Mouse (Mus musculus) E14TG2a.4 (cell line): Measurements from ENCODE around the gene Stag1.

ENCODE experiments used
- CTCF ChIP-seq: conservative IDR thresholded peaks from 2 replicates; pipeline ENCODE4 v1.5.1; 2014; ENCODE audit warnings: low read length
- POU5F1 ChIP-seq: IDR thresholded peaks from 2 replicates; pipeline ENCODE4 v1.6.1; 2014; ENCODE audit warnings: low read length, borderline replicate concordance

DNA sequence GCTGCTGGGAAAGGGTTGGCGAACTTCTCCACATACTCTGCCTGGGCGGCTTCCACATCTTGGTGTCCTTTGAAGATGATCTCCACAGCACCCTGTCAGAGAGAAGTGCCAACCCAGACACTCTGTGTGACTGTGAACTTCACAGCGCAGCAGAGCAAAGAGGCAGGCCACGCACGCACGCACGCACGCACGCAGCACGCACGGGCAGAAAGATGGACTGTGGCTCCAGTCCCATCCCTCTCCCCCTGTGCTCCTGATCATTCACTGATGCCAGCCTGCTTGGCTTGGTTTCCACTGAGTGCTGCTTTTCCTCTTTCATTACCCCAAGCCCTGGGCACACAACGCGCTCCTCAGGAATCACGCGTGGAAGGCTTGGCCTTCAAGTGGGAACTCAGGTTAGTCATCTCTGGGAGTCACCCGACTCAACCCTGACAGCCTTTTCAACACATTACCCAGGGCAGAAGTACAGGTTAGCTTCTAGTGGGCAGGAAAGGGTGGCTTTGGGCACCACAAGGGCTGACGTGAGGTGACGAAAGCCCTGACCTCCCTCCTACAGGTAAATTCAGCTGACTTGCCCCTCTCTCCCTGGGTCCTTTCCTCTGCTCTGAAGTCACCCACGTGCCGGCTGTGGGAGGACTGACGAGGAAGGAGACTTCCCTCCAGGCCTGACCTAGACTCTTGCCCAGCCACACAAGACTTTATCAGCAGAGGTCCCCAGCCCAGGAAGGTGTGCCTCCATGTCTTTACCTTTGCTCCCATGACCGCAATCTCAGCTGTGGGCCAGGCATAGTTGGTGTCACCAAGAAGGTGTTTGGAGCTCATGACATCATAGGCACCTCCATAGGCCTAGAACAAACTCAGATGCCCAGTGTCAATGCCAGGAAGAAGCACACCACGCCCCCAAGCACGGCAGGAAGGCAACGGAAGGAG lies 387.0 kb downstream of the Stag1 start:
- TF ChIP-seq POU5F1 (no peak), CTCF (no peak)
